Mouse (Mus musculus): ENCODE results near the gene Dock9.

- no peak for TF ChIP-seq CTCF (IDR thresholded peaks at IDR 0.05)
- no peak for TF ChIP-seq POLR2A (IDR thresholded peaks at IDR 0.05; ENCODE audit: insufficient read depth, low read depth, low read length)
- TF ChIP-seq EP300 (IDR thresholded peaks at IDR 0.05; ENCODE audit: insufficient read depth, low read depth, low read length): no peak
Observed at GRCm38 (mm10) chr14:121608522-121608921, 189.1 kb downstream of the Dock9 start.
